Mouse (Mus musculus): ENCODE measurements at regions not wholly inside any gene's neighbourhood (a gene's known extent, or its start where the extent isn't known, plus 50 kb on each side); places are given as distances from the start of the nearest gene placed in this dataset.

DNA sequence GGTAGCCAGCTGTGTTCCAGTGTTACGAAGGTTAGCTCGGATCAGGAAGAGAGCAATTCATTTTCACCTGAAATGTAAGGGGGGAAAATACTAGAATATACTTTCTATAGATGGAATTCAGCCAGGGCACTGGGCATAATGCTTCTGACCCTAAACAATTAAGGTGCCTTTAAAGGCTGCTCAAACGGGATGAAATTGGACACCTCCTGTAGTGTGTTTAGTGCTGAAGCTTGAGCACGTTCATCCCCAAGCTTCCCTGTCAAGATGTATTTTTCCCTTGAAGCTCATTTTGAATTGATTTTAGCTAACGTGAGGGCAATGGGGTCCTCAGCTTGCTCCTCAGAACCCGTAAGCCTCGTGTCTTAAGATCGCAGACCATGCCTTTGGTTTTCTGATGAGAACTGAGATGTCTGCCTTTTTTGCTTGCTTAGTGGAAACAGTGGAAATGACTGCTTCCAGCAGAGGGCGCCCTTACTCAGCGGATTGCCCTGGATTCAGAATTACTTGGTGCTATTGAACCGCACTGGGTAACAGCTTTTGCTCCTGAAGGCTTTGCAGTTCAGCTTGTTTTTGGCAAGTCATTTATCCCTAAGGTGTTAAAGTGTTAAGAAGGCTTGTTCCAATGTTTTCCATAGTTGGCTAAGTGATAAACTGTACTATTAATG, 74.6 kb upstream of the Fermt1 start:
- DNase-seq: peak; percentile 58 to 68

DNA sequence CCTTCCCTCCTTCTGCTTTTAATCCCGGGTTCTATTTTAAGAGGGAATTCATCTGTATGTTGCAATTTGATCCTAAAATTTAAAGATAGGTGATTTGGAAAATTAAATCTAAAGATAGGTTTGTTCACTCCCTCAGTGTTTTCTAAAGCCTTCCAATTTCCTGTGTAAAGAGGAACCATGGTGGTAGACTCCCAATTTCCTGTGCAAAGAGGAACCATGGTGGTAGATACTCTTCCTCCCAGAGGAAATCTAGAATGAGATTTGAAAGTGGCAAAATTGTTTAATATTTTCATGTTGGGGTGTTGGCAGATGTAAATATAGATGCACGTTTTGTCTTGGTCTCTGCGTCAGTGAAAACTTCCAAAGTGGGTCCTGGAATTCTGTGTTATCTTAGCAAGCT, 75.5 kb upstream of the Fermt1 start:
- no peak for DNase-seq

DNA sequence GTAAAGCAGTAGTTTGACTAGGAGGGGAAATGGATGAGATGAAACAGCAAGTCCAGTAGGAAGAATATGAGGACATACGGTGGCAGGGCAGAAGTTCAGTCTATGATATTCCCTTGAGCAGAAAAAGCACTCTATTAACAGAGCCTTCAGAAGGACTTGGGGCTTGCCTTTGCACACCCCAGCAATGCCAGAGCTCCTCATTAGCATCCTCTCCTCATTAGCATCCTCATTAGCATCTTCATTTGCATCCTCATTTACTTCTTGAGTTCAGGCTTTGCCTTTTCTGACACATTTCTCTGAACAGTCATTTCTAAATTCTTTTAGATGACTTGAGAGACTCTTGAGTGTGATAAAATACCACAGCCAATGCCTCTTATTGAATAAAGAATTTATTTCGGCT, 81.3 kb upstream of the Fermt1 start:
- no peak for DNase-seq

DNA sequence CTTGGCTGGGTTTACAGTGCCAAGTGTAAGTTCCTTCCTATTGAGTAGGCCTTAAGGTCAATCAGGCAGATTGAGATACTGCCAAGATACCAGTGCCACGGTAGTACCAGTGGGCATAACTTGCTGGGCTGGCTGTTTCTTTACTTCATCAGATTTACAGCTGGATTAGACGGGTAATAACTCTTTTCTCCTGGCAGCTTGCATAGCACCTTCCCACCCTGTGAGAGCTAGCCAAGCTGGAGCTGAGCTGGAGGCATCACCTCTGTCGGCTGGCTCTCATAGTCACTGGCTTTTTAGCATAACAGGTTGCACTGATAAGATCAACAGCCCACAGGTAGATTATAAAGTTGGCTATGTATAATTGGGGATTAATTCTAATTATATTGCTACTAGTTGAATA, 89.7 kb upstream of the Fermt1 start:
- no peak for DNase-seq

DNA sequence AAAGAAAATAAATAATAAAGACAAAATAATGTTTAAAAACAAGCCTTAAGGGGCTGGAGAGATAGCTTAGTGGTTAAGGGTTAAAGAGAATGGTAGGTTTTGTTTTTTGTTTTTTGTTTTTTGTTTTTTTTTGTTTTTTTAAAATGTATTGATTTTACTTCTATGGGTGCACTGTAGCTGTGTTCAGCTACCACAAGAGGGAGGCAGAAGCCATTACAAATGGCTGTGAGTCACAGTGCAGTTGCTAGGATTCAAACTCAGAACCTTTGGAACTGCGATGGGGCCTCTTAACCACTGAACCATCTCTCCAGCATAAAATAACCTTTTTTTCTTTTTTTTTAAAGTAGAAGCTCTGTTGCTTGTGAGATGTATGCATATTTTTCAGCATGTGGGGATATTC, 95.0 kb upstream of the Fermt1 start:
- no peak for DNase-seq

DNA sequence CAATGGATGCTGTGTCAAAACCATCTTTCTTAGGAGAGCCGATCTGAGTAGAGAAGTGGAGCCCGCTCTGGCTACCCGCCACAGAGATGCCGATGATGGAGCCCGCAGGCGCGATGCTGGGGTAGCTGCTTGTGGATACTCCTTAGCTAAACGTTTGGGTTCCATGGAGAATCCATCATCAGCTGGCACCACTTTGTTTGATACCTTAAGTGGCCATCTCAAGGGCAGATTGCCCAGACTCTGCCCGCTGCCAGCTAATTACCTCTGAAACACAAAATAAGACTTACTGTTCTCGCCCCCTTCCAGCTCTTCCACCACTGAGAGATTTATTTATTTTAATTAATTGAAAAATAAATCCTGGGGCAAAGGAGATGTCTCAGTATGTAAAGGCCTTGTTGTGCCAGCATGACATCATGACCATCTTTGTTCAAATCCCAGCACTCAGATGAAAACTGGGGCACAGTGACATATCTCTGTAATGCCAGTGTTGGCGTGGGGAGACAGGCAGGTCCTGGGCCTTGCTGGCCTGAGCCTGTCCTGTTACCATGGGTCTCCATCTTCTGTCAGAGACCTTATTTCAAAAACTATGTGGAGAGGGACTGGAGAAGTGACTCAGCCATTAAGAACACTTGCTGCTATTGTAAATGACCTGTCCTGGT, 132.1 kb upstream of the Fermt1 start:
- DNase-seq: peak; percentile 2

DNA sequence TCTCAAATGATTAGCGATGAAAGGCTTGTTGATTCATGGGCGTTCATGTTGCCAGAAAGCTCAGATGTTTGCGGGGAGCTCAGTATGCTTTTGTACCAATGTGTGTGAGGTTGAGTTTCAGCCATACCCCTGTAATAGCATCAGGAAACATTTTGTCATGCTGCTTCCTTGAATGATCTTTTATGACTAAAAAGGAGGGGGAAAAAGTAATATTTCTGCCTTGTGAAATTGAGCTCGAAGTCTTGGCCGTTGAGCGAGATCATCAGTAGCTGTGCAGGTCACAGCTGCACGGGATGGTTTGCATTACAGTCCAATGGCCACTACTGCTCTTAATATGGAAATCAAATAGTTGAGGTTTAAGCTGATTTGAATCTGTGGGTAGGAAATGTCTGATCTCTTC, 145.3 kb upstream of the Fermt1 start:
- DNase-seq: no peak

DNA sequence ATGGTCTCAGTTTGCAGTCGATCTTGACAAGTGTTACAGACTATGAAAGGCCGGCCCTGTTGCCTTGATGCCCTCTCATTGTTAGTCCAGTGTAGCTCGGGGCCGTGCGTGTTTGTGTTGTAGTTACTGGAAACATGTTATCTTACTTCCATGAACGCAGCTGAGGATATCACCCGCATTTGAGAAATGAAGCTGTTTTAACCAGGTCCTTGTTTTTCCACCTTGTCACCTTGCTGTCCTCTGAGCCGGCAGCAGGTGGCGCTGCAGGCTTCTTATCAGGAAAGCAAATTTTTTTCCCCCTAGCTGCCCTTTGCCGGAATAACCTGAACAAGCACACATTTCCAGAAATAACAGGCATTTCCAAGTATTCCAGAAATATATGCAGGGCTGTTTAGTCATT, 167.9 kb upstream of the Fermt1 start:
- DNase-seq: peak; percentile 58 to 64

DNA sequence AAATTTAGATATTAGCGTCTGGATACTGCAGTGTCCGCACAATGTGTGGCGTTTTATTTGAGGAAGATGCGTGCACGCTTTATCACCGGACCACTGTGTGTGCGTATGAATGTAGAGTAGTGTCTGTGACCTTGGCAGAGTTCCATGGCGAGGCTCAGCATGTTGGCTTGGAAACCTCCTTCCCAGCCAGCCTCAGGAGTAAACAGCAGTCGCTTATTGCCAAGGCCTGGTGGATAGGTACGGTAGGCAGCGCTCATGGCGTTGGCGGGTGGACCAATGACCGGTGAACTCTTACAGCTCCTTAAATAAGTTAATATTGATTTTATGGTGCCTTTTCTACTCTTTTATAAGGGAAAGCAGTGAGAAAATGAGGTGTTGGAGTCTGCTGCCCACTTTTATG, 172.9 kb upstream of the Fermt1 start:
- no peak for DNase-seq

DNA sequence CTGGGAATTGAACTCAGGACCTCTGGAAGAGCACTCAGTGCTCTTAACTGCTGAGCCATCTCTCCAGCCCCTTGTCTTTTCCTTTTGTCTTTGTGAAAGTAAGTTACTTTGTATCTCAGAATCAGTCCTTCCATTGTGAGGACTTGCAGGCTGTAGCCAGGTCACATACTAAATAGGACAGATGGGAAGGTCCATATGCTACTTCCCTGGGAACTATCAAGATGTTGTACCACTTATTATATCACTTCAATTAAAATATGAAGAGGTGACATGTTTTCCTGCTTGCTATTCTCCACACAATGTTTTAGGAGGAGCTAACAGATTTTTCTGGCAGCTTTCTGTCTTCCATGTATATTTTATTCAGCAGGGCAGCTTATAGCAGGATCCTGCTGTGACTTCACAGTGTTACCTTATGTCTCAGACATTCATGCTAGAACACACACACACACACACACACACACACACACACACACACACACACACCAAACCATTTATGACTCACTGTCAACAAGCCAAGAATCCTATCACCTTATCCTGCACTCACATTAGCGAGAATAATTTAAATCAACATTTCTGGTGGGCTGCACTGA, 179.6 kb upstream of the Fermt1 start:
- no peak for DNase-seq

DNA sequence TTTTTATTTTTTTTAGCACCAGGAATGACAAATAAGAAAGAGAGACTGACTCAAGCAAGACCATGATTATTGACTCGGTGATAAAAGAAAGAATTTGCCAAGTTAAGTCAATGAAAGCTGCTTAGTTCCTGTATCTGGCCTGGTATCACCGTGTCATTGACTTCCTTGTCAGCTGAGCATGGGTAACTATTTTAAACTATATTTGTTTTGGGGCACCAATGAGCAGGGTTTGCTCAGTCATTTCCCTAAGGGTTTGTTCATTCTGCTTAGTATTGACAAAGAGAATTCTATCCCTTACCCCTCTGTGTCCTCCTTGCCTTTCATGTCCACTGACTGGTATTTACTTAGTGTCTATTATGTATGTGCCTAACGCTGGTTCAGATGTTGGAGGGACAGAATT, 189.2 kb upstream of the Fermt1 start:
- no peak for DNase-seq

DNA sequence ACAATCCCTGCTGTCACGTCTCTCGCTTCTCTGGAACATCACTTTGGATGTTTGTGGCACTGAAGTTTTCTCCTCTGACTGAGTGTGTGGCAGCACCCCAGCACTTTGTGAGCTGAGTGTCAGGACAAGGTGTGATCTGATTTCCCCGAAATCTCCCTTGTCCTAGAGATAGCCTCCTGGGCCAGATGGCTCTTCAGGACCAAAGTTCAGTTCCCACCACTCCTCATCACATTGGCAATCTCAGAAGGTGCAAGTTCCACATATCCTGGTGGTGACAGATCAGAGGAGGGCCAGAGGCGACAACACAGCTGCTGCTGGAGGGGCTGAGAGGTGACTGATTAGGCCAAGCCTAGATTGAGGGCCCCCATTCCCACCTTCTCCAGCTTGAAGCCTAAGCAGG, 193.2 kb upstream of the Fermt1 start:
- no peak for DNase-seq

DNA sequence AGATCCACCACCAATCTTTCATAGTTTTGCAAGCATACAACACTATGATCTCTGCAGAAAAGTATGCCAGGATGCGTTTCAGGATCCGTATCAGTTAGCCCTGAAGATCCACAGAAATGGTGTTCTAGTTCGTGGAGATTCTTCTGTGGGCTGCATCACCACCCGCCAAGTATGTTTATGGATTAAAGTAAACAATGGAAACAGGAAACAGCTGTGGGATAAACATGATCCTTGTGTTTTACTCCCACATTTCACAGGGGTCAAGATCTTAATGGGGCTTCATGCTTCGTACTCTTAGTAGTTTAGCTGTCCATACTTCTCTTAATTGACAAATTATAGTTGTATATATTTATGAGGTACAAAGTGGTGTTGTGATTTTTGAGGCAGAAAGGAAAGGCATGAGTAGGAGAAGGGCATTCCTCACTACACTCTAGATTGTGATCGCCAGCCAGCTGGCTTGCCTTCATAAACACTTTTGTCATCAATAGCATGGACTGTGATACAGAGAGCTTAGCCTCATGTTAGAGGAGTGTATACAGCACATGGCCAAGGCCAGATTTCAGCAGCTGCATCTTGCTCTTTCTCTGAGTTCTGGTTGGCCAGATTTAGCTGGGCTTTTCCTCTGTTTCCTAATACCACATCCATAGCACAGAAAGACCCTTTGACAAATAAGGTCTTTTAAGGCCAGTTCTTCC, 195.8 kb upstream of the Fermt1 start:
- no peak for DNase-seq

DNA sequence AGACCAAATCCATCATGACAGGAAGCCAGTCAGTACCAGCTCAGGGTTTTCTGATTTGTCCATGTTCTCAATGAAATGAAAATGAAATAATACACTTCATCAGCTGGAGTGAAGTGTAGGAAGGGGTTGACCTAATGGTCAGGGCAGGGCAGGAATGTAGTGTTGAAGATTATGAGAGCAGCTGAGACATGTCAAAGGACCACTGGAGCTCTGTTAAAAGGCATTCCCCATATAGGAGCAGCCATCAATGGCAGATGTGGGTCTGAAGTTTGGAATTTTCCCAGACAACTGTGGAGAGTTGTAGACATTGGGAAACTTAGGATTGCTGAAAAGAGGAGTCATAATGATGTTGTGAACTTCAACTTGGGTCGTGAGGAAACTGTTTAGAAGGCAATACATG, 206.8 kb upstream of the Fermt1 start:
- no peak for DNase-seq

DNA sequence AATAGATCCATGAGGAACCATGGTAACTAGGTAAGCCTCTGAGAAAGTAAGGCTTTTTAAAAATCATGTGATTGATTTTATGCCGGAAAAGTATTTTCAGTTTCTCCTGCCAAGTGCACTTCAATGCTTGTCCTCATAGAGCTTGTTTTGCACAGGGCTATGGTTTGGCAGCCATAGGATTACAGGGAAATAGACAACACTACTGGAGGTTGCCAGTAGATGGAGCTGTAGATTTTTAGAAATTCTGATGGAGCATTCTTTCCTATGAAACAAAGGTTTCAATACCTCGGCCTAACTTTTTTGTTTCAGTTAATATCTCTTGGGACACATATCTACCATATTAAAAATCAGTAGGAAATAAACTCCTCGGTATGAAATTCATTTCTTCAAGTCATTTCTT, 210.8 kb upstream of the Fermt1 start:
- DNase-seq: no peak

DNA sequence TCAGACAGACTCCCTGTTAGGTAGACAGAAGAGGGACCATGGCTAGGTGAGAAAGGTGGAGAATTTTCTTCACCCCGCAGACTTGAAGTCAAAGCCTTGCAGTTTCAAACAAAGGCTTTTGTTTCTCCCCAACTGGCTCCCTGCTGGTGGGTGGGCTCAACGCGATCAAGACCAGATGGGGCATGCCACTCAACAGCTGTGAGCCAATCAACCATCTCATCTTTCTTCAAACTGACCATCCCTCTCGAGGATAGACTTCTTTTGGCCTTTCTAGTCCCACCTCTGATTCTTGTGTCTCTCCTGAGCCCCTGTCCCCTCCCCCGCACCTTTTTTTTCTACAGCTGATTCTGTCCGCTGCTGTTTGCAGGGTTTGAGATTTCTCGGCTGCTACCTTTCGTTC, 212.5 kb upstream of the Fermt1 start:
- no peak for DNase-seq

DNA sequence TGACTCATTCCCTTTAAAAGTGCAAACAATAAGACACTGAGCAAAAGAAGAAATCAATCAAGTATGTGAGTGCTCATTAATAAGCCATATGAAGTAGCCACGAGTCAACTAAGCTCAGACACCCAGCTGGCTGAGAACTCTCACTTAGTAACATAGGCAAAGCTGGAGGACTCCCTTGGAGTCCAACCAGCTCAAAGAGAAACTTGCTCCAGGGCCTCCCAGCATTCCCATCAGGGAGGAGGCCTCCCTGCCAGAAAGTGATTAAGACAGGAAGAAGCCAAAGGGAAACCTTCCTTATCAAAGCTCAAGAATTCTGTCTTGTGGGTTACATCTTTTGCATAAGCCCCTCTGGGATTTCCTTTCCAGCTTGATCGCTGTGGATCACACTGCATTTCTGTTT, 213.7 kb upstream of the Fermt1 start:
- no peak for DNase-seq

DNA sequence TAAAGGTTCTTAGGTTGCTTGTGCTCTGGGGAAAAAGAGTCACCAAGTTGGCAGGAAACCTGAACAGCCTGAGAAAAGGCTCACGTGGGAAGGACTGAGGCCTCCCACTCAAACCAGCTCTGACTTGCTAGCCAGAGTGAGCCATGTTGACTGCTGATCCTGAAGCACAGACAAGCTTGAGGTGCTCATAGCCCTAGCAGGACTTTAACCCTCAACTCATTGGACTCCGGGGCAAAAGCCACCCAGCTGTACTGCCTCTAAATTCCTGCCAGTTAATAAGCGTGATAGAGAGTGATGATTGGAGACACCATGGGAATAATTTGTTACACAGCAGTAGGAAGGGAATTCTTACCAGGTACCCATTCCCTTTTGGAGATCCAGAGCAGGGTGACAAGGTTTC, 230.7 kb upstream of the Fermt1 start:
- DNase-seq: no peak

DNA sequence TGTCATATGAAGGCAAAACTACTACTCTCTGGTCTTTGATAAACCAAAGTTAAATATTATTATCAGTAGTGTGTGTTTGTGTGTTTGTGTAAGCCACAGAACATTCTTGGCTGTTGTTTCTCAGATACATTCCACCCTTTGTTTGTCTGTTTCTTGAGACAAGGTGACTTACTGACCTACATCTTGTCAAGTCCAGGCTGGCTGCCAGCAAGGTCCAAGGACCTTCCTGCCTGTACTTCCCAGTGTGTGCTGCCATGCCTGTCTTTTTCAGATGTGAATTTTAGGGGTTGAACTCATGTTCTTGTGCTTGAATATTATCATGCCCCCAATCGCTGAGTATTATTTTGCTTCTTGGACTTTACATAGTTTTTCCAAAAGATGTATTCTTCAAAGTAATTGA, 235.5 kb upstream of the Fermt1 start:
- DNase-seq: no peak

DNA sequence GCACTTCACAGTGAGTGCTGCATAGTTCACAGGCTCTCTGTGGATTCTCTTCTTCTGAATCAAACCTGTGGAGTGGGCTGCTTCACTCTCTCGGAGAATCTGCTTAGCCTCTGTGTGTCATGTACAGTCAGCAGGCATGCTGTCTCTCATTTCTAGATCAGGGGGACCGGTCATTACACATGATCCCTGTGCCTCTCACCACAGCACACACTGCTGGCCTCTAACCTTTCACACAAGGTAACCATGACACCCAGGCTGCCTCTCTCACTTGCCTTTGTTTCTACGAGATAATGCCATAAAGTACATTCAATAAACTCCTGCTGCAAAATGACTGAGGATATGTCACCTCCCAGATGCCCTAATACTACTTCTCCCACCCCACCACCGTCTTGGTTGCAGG, 237.2 kb upstream of the Fermt1 start:
- no peak for DNase-seq

DNA sequence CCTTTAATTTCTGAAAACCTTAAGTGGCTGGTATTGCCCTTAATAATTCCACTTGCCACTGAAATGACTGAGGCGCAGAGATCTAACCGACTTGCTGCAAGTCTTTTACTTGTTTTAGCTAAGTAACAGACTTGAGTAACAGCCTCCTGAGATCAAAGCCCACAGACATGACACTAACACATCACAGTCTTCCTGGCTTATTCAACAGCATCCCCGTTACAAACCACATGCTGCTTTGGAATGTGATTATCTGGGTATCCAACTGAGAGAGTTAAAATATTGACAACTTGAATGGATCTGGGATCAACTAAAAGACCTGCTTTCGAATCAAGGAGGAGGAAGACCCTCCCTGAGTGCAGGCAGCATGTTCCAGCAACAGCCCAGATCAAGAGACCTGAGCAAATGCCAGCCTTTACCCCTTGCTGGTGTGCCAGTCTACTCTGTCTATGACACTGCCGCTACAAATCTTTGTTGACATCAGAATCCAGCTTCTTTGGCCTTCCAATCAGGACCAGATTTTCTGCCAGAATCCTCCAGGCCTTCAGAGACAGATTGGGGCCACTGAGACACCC, 258.7 kb upstream of the Fermt1 start:
- no peak for DNase-seq

DNA sequence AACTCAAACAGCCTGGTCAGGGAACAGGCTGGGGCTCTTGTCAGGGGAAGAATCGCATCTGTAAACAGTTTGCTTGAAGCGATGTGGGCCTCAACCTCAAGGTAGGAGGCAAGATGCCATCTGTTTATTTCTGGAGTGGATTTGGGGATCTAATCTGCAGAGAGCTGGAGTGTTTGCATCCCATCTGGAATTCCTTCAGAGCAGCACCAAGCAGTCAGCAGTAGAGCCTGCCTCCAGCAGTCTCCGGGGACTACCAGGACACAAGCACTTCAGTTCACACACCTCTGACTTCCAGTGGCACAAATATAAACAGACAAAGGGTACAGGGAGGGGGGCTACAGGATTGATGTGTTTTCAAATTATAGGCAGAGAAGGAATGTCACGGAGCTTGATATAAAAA, 262.8 kb upstream of the Fermt1 start:
- no peak for DNase-seq

DNA sequence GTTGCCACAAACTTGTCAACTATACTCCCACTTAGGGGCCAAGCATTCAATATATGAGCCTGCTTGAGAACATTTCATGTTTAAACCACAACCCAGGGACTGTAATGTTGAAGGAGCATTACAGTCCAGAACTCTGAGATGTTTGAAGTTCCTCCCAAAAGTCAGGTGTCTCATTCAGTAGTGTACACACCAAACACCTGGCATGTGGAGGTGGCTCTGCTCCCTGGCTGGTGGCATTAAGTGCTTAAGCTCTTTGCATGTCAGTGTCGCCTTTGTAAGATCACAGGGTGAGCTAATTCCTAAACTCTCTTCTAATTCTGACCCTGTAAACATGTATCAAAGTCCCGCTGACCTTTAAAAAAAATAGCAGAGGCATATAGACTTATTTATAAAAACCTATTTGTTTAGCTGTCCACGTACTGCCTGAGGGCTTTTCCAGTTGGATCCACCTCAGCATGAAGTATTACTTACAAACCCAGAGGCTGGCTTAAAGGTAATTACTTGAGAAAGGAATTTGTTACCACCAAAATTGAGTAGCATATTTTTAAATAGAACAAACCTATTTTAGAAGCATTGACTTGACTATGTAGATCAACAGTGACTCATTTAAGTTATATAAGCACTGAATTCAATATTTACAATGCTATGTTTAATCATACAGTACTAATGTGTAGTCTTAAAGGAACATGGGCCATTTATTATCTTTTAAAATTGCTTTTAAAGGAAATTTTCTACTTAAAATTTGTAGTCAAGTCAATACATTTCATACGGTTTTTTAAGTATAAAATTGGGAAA, 276.3 kb upstream of the Fermt1 start:
- no peak for DNase-seq

Measured in cerebellum, postnatal 36 days (tissue).